ENCODE assay signal across 8 mouse cellular contexts in genomic region chr10:24149135-24149781, GRCm38 (mm10). TPM values are rescaled to one million over a fixed set of nuclear protein-coding genes. Genes with fewer than 3 reads are reported as not detected.
A peak's percentile ranks its signal among the peaks of the same experiment; 100 is the strongest.
DNase-seq lines count a peak whose midpoint lies in the region; ATAC-seq lines count a peak whose summit lies in the region.

TSS of gene Stx7 (plus strand) at chr10:24149302.

- under 1% methylated on average over 36 of the region's 45 CpGs for WGBS in forebrain, embryonic 11.5 days
- WGBS in heart, embryonic 16.5 days, result under 1% methylated on average over 44 of the region's 45 CpGs
- WGBS in liver, embryonic 15.5 days (ENCODE audit: insufficient replicate concordance), result under 1% methylated on average over 45 of the region's 45 CpGs
- under 1% methylated on average over 44 of the region's 45 CpGs for WGBS in neural tube, embryonic 12.5 days

- H3K27ac ChIP-seq in forebrain, embryonic 11.5 days (ENCODE audit: low read depth, low read length), result no peak within 1 kb of the TSS
- H3K27ac ChIP-seq in heart, embryonic 16.5 days (ENCODE audit: low read length), result peak within 1 kb of the TSS; percentile 66
- H3K27ac ChIP-seq in liver, embryonic 15.5 days (replicated peaks), result peak within 1 kb of the TSS; percentile 77
- H3K27ac ChIP-seq in neural tube, embryonic 12.5 days, result no peak within 1 kb of the TSS

- DNase-seq in CD8-positive naive resting alpha-beta T cell, adult 2 months (ENCODE audit: low read depth in 2 of 2, low spot score in 2 of 2), result peak; percentile 76 to 78
- peak; percentile 87 for DNase-seq in c-Kit-positive CD71-negative TER-119-negative erythroid progenitor cells, embryonic 14.5 days (ENCODE audit: low read depth)
- peak; percentile 95 for DNase-seq in forebrain, embryonic 11.5 days (ENCODE audit: low spot score)
- DNase-seq in kidney, postnatal 36 days, result peak; percentile 95 to 97
- DNase-seq in telencephalon, adult 2 months (ENCODE audit: low read depth, low spot score), result peak; percentile 90

- H3K4me1 ChIP-seq in forebrain, embryonic 11.5 days (replicated peaks; ENCODE audit: control insufficient read depth, insufficient read depth, low read length), result no peaks in the 10 kb centered on the region
- H3K4me1 ChIP-seq in heart, embryonic 16.5 days (ENCODE audit: control insufficient read depth, insufficient read depth, low read length), result peaks cover 13% of the 10 kb centered on the region
- H3K4me1 ChIP-seq in liver, embryonic 15.5 days (replicated peaks), result peaks cover 25% of the 10 kb centered on the region
- peaks cover 11% of the 10 kb centered on the region; the same call in 1 of the 2 replicates for H3K4me1 ChIP-seq in neural tube, embryonic 12.5 days

- peak; percentile 99 for ATAC-seq in forebrain, embryonic 11.5 days (replicated peaks; ENCODE audit: low FRiP score)
- peak; percentile 99 for ATAC-seq in heart, embryonic 16.5 days (replicated peaks; ENCODE audit: extremely low read depth, insufficient read depth, low FRiP score)
- ATAC-seq in liver, embryonic 15.5 days (ENCODE audit: insufficient read depth), result peak; percentile 93
- peak; percentile 99 for ATAC-seq in neural tube, embryonic 12.5 days (ENCODE audit: low FRiP score, low read depth)

- peak within 1 kb of the TSS; percentile 52 for H3K4me2 ChIP-seq in forebrain, embryonic 11.5 days (ENCODE audit: low read depth, low read length, severe bottlenecking)
- H3K4me2 ChIP-seq in heart, embryonic 16.5 days (ENCODE audit: low read depth, low read length), result peak within 1 kb of the TSS; percentile 65
- peak within 1 kb of the TSS; percentile 80 for H3K4me2 ChIP-seq in liver, embryonic 15.5 days
- peak within 1 kb of the TSS; percentile 60 for H3K4me2 ChIP-seq in neural tube, embryonic 12.5 days (replicated peaks)

- no peaks in the 10 kb centered on the region for H3K36me3 ChIP-seq in forebrain, embryonic 11.5 days (ENCODE audit: control insufficient read depth, insufficient read depth, low read length)
- no peaks in the 10 kb centered on the region for H3K36me3 ChIP-seq in heart, embryonic 16.5 days (ENCODE audit: control insufficient read depth, insufficient read depth)
- H3K36me3 ChIP-seq in liver, embryonic 15.5 days (replicated peaks), result 0 out of 2 replicates have a peak, but pooled peaks cover 4% of the 10 kb centered on the region
- H3K36me3 ChIP-seq in neural tube, embryonic 12.5 days, result no peaks in the 10 kb centered on the region

- peak within 1 kb of the TSS; percentile 72 for H3K4me3 ChIP-seq in forebrain, embryonic 11.5 days (ENCODE audit: low read depth, low read length)
- H3K4me3 ChIP-seq in heart, embryonic 16.5 days (ENCODE audit: low read length), result peak within 1 kb of the TSS; percentile 69
- peak within 1 kb of the TSS; percentile 76 for H3K4me3 ChIP-seq in liver, embryonic 15.5 days (replicated peaks)
- peak within 1 kb of the TSS; percentile 67 for H3K4me3 ChIP-seq in neural tube, embryonic 12.5 days

- no peaks in the 10 kb centered on the region for H3K27me3 ChIP-seq in forebrain, embryonic 11.5 days (ENCODE audit: control insufficient read depth, insufficient read depth, low read length)
- H3K27me3 ChIP-seq in heart, embryonic 16.5 days (ENCODE audit: control insufficient read depth, insufficient read depth, low read length), result no peaks in the 10 kb centered on the region
- H3K27me3 ChIP-seq in liver, embryonic 15.5 days, result no peaks in the 10 kb centered on the region
- H3K27me3 ChIP-seq in neural tube, embryonic 12.5 days (replicated peaks), result no peaks in the 10 kb centered on the region

- H3K9ac ChIP-seq in forebrain, embryonic 11.5 days (ENCODE audit: low read length), result peak within 1 kb of the TSS; percentile 74
- H3K9ac ChIP-seq in heart, embryonic 16.5 days (ENCODE audit: low read length), result peak within 1 kb of the TSS; percentile 78
- H3K9ac ChIP-seq in liver, embryonic 15.5 days, result peak within 1 kb of the TSS; percentile 67
- H3K9ac ChIP-seq in neural tube, embryonic 12.5 days, result peak within 1 kb of the TSS; percentile 64

- no peaks in the 10 kb centered on the region for H3K9me3 ChIP-seq in forebrain, embryonic 11.5 days (ENCODE audit: control insufficient read depth, low read length)
- H3K9me3 ChIP-seq in heart, embryonic 16.5 days (replicated peaks; ENCODE audit: control insufficient read depth, low read length), result no peaks in the 10 kb centered on the region
- no peaks in the 10 kb centered on the region for H3K9me3 ChIP-seq in liver, embryonic 15.5 days (replicated peaks)
- no peaks in the 10 kb centered on the region for H3K9me3 ChIP-seq in neural tube, embryonic 12.5 days

RNA-seq across cellular contexts. Expression of gene Stx7, which starts in this region (rescaled TPM):
- 78.5 and 87.3 TPM in 2 replicates for polyA plus RNA-seq in forebrain, embryonic 11.5 days (2014; fragmentation: Nextera tagmentation; extraction: Ambion mirVana)
- polyA plus RNA-seq in heart, embryonic 16.5 days (2015; fragmentation: Nextera tagmentation; extraction: Ambion mirVana), result 75.5 and 79.4 TPM in 2 replicates
- 23.4 and 30.1 TPM in 2 replicates for polyA plus RNA-seq in liver, embryonic 15.5 days (2015; fragmentation: Nextera tagmentation; extraction: Ambion mirVana)
- 151 and 171 TPM in 2 replicates for polyA plus RNA-seq in neural tube, embryonic 12.5 days (2016; fragmentation: Nextera tagmentation; extraction: Ambion mirVana)

Comparison
In these comparisons a context has a peak if more than half of its experiments do, and no peak if none do; other contexts are left out.
1. H3K27ac ChIP-seq: peak in heart, embryonic 16.5 days (single experiment) and liver, embryonic 15.5 days (single experiment); none in forebrain, embryonic 11.5 days (single experiment) and neural tube, embryonic 12.5 days (single experiment).
2. Peak in every context shown above with its lines, with median percentiles within 50 percentile points of each other: DNase-seq, ATAC-seq, H3K4me2 ChIP-seq, H3K4me3 ChIP-seq and H3K9ac ChIP-seq.